Mouse (Mus musculus) liver, postnatal 0 days (tissue): ENCODE results near the gene 1110008L16Rik.

ENCODE experiments used
- CTCF ChIP-seq: sonication (generic); IDR thresholded peaks from 2 replicates; pipeline ENCODE4 v1.5.1; 2016; ENCODE audit warnings: antibody characterized with exemption, low read depth
- EP300 ChIP-seq: IDR thresholded peaks from 2 replicates; pipeline ENCODE4 v1.6.1; 2016; ENCODE audit warnings: antibody characterized with exemption, low read depth, mild to moderate bottlenecking

GRCm38 (mm10) chr12:55333662-55334061 is 34.3 kb downstream of the 1110008L16Rik start:
- TF ChIP-seq CTCF: no peak
- TF ChIP-seq EP300: no peak
